Mouse (Mus musculus) erythroblast, embryonic 14.5 days (primary cell): ENCODE measurements around the gene H2-Q4. TPM values are rescaled to one million over a fixed set of nuclear protein-coding genes. Genes with fewer than 3 reads are reported as not detected.
"Not testable (repeated sequence)": the region's sequence is repeated elsewhere in the genome, so short reads cannot be mapped to it uniquely, and the experiment has no call there.

Experiments used
- H3K27me3 ChIP-seq: 2 replicates; pipeline ENCODE4 v1.6.1; 2012; ENCODE audit warnings: inconsistent platforms; ENCODE audit not compliant: control insufficient read depth
- H3K36me3 ChIP-seq: 2 replicates; pipeline ENCODE4 v1.6.1; 2012; ENCODE audit warnings: mild to moderate bottlenecking, inconsistent platforms; ENCODE audit not compliant: control insufficient read depth
- H3K4me1 ChIP-seq: 2 replicates; pipeline ENCODE4 v1.6.1; 2012; ENCODE audit warnings: inconsistent platforms; ENCODE audit not compliant: control insufficient read depth
- H3K4me3 ChIP-seq: replicated peaks from 2 replicates; pipeline ENCODE3; 2012; ENCODE audit warnings: moderate library complexity, mild to moderate bottlenecking, inconsistent platforms
- H3K9me3 ChIP-seq: 2 replicates; pipeline ENCODE4 v1.6.1; 2012; ENCODE audit warnings: low read length, inconsistent platforms, mixed read lengths; ENCODE audit not compliant: control insufficient read depth
- GATA1 ChIP-seq: IDR thresholded peaks from 2 replicates; pipeline ENCODE4 v1.6.1; 2012; ENCODE audit warnings: low read length, inconsistent platforms, mixed read lengths
- TAL1 ChIP-seq: IDR thresholded peaks from 3 replicates; pipeline ENCODE4 v1.6.1; 2012; ENCODE audit warnings: low read length, inconsistent platforms, mixed read lengths
- polyA plus RNA-seq: library from polyadenylated mRNA; stranded (reverse); fragments of >175 nt; gene quantifications from 2 replicates; pipeline ENCODE4 v1.2.3, GENCODE M21; 2012

The H2-Q4 gene
- polyA plus RNA-seq, result 0.50 and 0.56 TPM in 2 replicates

DNA sequence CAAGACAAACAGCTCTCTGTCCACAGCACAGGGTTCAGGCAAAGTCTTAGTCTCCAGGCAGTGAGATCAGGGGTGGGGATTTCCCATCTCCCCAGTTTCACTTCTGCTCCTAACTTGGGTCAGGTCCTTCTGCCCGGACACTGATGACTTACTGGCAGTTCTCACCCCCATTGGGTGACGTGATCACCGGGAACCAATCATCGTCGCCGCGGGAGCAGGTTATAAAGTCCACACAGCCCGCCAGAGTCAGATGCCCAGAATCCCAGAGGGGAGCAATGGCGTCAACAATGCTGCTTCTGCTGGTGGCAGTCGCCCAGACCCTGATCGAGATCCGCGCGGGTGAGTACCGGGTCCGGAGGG is at the start of gene H2-Q4:
Gene H2-Q4 (plus strand): TSS at position 249 of the 360 bp plus-strand sequence.
- Histone ChIP-seq H3K27me3 (peaks cover 22% of the 10 kb centered on the region), H3K36me3 (no peaks in the 10 kb centered on the region), H3K4me3 (peak within 1 kb of the TSS; percentile 62), H3K4me1 (peaks cover 9% of the 10 kb centered on the region), H3K9me3 (no peaks in the 10 kb centered on the region; the same call in 1 of the 2 replicates)
- no peak for TF ChIP-seq TAL1

DNA sequence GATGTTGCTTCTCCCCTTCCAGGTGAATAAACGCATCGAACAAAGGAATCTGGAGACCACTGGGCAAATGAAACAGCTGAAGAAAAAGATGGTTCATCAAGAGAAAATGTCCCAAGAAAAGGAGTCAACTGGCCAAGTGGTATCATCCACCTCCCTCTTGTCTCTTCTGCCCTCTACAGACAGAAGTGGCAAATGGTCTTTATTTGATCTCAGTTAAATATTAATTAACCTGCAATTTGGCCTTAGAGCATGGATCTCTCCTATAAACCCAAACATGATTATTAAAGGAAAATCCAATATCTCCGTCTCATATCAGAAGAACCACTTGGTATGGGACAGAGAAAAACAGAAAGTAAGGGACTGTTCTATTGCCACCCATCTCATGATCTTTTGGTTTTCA is 49.7 kb upstream of the H2-Q4 start:
- not testable (repeated sequence) for H3K4me1 ChIP-seq, H3K36me3 ChIP-seq, H3K4me3 ChIP-seq, H3K27me3 ChIP-seq, H3K9me3 ChIP-seq

DNA sequence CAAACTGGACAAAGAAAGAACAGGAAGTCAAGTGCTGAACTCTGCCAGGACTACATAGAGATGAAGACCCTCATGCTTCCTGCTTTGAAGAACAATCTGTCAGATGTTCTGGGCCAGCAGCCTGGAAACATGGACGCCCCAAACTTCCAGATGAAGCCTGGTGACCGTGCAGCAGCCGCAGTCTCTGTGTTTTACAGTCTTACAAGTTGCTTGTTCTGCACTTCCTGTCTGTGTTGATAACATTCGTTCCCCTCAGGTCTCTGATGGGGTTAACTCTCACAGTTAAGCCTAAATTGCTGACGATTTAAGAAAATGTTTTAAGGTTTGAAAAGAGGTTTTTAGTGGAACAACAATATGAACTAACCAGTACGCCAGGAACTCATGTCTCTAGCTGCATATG is 47.9 kb upstream of the H2-Q4 start:
- not testable (repeated sequence) for H3K4me1 ChIP-seq, H3K4me3 ChIP-seq, H3K36me3 ChIP-seq, H3K27me3 ChIP-seq, H3K9me3 ChIP-seq

DNA sequence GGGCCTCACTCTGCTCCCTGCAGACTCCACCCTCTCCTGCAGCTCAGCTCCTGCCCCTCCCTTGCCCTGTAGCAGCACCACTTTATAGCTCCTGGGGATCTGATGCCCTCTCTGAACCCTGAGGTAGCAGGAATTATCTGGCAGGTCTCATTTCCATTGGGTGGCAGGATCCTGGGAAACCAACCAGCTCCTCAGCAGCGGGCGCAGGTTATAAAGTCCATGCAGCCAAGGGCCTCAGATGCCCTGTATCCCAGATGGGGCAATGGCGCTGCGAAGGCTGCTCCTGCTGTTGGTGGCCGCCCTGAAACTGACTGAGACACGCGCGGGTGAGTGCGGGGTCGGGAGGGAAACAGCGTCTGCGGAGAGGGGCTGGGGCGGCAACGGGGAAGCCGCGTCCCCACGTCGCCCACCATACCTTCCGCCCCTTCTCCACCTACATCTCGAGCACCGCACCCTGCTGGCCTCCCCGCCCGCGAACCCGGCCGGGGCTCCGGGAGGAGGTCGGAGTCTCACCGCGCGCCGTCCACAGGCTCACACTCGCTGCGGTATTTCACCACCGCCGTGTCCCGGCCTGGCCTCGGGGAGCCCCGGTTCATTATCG is 37.2 kb upstream of the H2-Q4 start, which contains the start of gene H2-Q2:
Gene H2-Q2 (plus strand): TSS at position 172 of the 601 bp plus-strand sequence.
- Histone ChIP-seq H3K27me3 (peaks cover 44% of the 10 kb centered on the region), H3K9me3 (no peaks in the 10 kb centered on the region), H3K4me3 (peak within 1 kb of the TSS; percentile 18), H3K4me1 (no peaks in the 10 kb centered on the region), H3K36me3 (no peaks in the 10 kb centered on the region)
- TF ChIP-seq GATA1 (no peak), TAL1 (no peak)

DNA sequence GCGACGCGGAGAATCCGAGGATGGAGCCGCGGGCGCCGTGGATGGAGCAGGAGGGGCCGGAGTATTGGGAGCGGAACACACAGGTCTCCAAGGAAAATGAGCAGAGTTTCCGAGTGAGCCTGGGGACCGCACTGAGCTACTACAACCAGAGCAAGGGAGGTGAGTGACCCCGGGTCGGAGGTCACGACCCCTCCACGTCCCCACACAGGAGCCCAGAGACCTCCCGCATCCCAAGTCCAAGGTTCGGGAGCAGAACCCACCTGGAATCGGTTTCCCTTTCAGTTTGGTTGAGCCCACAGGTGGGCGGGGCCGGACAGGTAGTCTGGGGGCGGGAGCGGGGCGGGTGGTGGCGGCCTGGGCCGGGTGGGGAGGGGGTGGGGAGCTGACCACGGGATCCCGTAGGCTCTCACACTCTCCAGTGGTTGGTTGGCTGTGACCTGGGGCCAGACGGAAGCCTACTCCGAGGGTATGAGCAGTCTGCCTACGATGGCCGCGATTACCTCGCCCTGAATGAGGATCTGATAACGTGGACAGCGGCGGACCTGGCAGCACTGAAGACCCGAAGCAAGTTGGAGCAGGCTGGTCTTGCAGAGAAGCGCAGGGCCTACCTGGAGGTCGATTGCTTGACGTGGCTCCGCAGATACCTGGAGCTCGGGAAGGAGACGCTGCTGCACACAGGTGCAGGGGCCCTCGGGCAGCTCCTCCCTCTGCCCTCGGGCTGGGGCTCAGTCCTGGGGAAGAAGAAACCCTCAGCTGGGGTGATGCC is 36.5 kb upstream of the H2-Q4 start:
- H3K27me3 ChIP-seq, result peaks cover 44% of the 10 kb centered on the region
- peak overlapping the region; percentile 18 for H3K4me3 ChIP-seq
- H3K4me1 ChIP-seq, result no peaks in the 10 kb centered on the region
- TF ChIP-seq TAL1 (no peak), GATA1 (no peak)
- no peaks in the 10 kb centered on the region for H3K9me3 ChIP-seq
- H3K36me3 ChIP-seq, result no peaks in the 10 kb centered on the region

DNA sequence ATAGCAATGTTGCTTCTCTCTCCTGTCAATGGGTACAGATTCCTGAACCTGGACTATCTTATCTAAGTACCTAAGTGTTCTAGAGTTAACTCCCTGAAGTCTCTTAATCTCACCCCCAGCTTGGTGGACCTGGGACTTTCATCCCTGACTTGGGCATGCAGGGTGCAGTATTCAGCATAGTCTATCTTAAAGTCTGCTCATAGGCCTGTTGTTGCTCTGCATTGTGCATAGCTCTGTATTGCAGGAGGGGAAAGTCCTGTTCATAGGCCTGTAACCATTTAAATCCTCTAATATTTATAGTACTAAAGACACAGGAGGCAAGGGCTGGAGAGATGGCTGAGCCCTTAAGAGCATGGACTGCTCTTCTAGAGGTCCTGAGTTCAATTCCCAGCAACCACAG is 31.8 kb upstream of the H2-Q4 start:
- H3K4me1 ChIP-seq, H3K36me3 ChIP-seq, H3K9me3 ChIP-seq, H3K4me3 ChIP-seq: not testable (repeated sequence)
- H3K27me3 ChIP-seq, result peaks cover 22% of the 10 kb centered on the region

DNA sequence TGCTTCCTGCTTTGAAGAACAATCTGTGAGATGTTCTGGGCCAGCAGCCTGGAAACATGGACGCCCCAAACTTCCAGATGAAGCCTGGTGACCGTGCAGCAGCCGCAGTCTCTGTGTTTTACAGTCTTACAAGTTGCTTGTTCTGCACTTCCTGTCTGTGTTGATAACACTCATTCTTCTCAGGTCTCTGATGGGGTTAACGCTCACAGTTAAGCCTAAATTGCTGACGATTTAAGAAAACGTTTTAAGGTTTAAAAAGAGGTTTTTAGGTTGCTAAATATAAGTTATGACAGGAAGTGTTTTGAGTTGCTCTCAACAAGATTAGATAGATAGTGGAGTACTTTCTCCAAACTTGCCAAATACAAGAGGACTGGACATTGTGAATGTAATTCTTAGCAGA is 26.1 kb upstream of the H2-Q4 start:
- H3K4me1 ChIP-seq, H3K4me3 ChIP-seq, H3K9me3 ChIP-seq, H3K27me3 ChIP-seq, H3K36me3 ChIP-seq: not testable (repeated sequence)

DNA sequence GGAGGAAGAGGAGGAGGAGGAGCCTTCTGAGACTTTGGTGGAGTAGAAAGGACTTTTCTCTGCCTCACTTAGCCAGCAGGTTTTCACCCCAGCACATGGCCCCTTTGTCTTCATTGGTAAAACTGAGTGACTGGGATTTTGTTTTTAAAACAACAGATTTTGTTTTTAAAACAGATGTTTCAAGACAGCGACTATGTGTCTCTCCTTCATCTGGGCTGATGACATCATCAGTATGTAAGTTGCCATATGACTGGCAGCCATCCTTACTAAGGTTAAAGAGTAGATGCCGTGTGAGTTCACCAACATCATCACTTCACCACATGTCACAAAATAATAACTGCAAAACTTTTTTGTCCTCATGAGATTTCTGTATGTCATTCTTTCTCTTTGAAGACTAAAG is 25.3 kb upstream of the H2-Q4 start:
- Histone ChIP-seq H3K4me3 (no peak overlapping the region), H3K36me3 (no peaks in the 10 kb centered on the region), H3K27me3 (peaks cover 6% of the 10 kb centered on the region), H3K9me3 (no peaks in the 10 kb centered on the region), H3K4me1 (no peaks in the 10 kb centered on the region)
- TF ChIP-seq TAL1, result no peak
- TF ChIP-seq GATA1, result no peak

DNA sequence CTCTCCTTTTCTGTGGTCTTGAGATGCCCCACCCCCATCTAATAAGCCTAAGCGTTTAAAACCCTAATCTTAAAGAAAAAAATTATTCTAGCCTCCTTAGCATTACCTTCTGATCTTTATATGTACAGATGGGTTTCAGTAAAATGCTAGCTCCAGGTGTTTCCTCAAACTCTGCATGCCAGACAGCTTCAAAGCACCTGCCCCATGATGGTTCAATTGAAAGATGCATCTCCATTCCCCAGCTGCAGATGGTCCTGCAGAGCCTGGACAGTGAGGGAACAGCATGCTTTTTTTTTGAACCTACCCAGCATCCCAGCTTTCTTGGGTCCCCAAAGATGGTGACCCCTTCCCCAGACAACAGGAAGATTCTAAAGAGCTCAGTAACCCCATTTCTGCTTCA is 22.3 kb upstream of the H2-Q4 start:
- H3K4me3 ChIP-seq, result no peak overlapping the region

More for the DNA sequence above, 22.3 kb upstream of the H2-Q4 start:
- peaks cover 9% of the 10 kb centered on the region for H3K27me3 ChIP-seq
- TF ChIP-seq TAL1, result no peak
- TF ChIP-seq GATA1, result no peak
- H3K36me3 ChIP-seq, result no peaks in the 10 kb centered on the region
- H3K9me3 ChIP-seq, result no peaks in the 10 kb centered on the region
- H3K4me1 ChIP-seq, result no peaks in the 10 kb centered on the region
